Mouse (Mus musculus) liver, embryonic 14.5 days (tissue): Measurements from ENCODE around the gene Accs.

Experiments used
- CTCF ChIP-seq: IDR thresholded peaks from 2 replicates; pipeline ENCODE4 v1.5.1; 2016; ENCODE audit warnings: antibody characterized with exemption, low read depth, control low read depth
- EP300 ChIP-seq: IDR thresholded peaks from 2 replicates; pipeline ENCODE4 v1.6.1; 2016; ENCODE audit warnings: antibody characterized with exemption, low read depth

DNA sequence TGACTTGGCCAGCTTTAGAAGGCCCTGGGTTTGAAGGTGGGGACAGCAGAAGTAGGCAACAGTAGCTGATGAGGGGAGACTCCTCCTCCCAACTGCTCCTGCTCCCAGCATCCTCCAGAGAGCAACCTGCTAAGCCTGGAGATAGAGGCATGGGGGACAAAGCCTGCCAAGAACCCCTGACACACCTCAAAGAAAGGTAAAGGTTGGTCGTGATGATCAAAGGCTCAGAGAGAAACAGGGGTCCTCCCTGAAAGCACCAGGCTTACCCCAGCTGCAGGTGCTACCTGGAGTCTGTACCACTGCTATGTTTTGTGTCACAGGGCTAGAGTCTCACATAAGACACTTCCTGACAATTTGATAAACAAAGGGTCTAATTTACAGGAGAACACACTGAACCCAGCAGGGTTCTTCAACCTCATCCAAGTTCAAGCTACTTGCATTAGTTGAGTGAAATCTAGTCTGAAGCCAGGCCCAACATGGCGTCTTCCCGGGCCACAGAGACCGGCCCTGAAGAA, 21.7 kb upstream of the Accs start:
- no peak for TF ChIP-seq CTCF
- TF ChIP-seq EP300, result no peak
